ENCODE assay signal across 8 mouse cellular contexts in the genomic region with DNA sequence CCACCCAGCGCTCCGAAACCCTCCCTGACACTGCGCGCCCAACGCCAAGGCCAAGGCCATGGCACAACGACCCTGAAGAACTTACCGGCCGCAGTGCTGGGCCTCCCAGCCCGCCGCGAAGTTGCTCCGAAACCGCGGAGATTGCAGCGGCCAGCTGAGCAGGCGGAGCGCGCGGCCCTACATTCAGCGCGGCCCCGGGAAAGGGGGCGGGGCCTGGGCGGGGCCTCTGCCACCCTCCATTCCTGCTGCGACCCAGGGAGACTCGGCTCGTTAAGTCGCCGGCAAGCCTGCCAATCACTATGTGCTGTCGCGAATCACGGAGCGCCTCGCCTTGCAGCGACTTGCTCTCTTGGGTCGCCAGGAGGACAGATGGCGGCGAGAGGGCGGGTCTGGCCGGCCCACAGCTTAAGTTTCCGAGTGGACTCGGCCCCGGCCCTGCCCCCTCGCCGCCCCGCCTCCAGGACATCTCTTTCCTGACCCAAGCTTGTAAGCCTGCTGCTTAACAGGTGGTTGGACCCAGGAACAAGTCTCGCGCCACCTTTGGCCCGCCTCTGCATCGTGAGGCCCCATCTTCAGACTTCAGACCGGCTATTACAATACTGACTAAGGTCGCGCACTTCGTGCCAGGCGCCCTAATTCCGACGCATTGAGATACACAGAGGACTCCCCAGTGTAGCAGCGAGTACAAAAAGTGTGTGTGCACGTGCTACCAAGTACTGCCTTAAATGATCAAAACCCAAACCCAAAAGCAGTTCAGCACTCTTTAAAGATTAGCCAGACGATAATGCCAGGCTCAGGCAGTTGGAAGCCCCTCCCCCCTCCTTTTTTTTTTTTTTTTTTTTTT. TPM values are rescaled to one million over a fixed set of nuclear protein-coding genes. Genes with fewer than 3 reads are reported as not detected.
DNase-seq lines count a peak whose midpoint lies in the region; ATAC-seq and TF ChIP-seq lines count a peak whose summit lies in the region.

A gene (minus strand): TSS at position 425 of the 844 bp plus-strand sequence.

- TF ChIP-seq RAD21 in CH12.LX (IDR thresholded peaks at IDR 0.05; ENCODE audit: low read depth, low read length): no peak

- H3K9me3 ChIP-seq in CH12.LX (replicated peaks; ENCODE audit: low read length): peaks cover 4% of the 10 kb centered on the region
- H3K9me3 ChIP-seq in forebrain, embryonic 15.5 days: no peaks in the 10 kb centered on the region
- no peaks in the 10 kb centered on the region for H3K9me3 ChIP-seq in liver, embryonic 16.5 days (replicated peaks; ENCODE audit: control insufficient read depth, low read length)
- no peaks in the 10 kb centered on the region for H3K9me3 ChIP-seq in neural tube, embryonic 12.5 days
- no peaks in the 10 kb centered on the region for H3K9me3 ChIP-seq in stomach, postnatal 0 days (ENCODE audit: control insufficient read depth, low read length)

- peak in 1 of 2 experiments; percentile 8; a peak in 1 of 4 replicates for TF ChIP-seq CTCF in CH12.LX (conservative IDR thresholded peaks at IDR 0.05 in 1 of 2, IDR thresholded peaks at IDR 0.05 in 1 of 2; ENCODE audit: low read depth in 2 of 2, low read length in 2 of 2)
- peak; percentile 50 for TF ChIP-seq CTCF in stomach, postnatal 0 days (IDR thresholded peaks at IDR 0.05; ENCODE audit: low read depth)

- H3K27me3 ChIP-seq in CH12.LX (replicated peaks): peaks cover 29% of the 10 kb centered on the region
- H3K27me3 ChIP-seq in forebrain, embryonic 15.5 days: no peaks in the 10 kb centered on the region
- no peaks in the 10 kb centered on the region; the same call in 1 of the 2 replicates for H3K27me3 ChIP-seq in liver, embryonic 16.5 days (ENCODE audit: control insufficient read depth, insufficient read depth, low read depth, low read length)
- no peaks in the 10 kb centered on the region for H3K27me3 ChIP-seq in neural tube, embryonic 12.5 days (replicated peaks)
- no peaks in the 10 kb centered on the region for H3K27me3 ChIP-seq in stomach, postnatal 0 days (ENCODE audit: control insufficient read depth, insufficient read depth, low read length)

- TF ChIP-seq POLR2A in CH12.LX (IDR thresholded peaks at IDR 0.05; ENCODE audit: low read depth, low read length): peak; percentile 68

- H3K9ac ChIP-seq in CH12.LX (ENCODE audit: insufficient read depth, low read depth): peak within 1 kb of the TSS; percentile 86
- H3K9ac ChIP-seq in forebrain, embryonic 15.5 days (replicated peaks): peak within 1 kb of the TSS; percentile 51
- H3K9ac ChIP-seq in liver, embryonic 16.5 days (ENCODE audit: low read depth, low read length): peak within 1 kb of the TSS; percentile 51; the same call in 1 of the 2 replicates
- peak within 1 kb of the TSS; percentile 62 for H3K9ac ChIP-seq in neural tube, embryonic 12.5 days
- peak within 1 kb of the TSS; percentile 86 for H3K9ac ChIP-seq in stomach, postnatal 0 days (ENCODE audit: low read length)

- peak; percentile 95 for DNase-seq in CH12.LX (ENCODE audit: extremely low read depth)
- DNase-seq in heart, postnatal 14 days: peak; percentile 97
- peak; percentile 93 for DNase-seq in large intestine, adult 2 months (ENCODE audit: low read depth, low spot score)
- peak; percentile 99 for DNase-seq in stomach, postnatal 0 days (ENCODE audit: low spot score)

- peak within 1 kb of the TSS; percentile 69 to 95 (median 72) for H3K4me3 ChIP-seq in CH12.LX (replicated peaks in 1 of 3; ENCODE audit: low read depth in 2 of 3, low read length in 2 of 3, poor library complexity in 1 of 3)
- H3K4me3 ChIP-seq in forebrain, embryonic 15.5 days: peak within 1 kb of the TSS; percentile 58
- H3K4me3 ChIP-seq in liver, embryonic 16.5 days (ENCODE audit: low read depth, low read length): peak within 1 kb of the TSS; percentile 57
- H3K4me3 ChIP-seq in neural tube, embryonic 12.5 days: peak within 1 kb of the TSS; percentile 61
- peak within 1 kb of the TSS; percentile 75 for H3K4me3 ChIP-seq in stomach, postnatal 0 days (ENCODE audit: low read depth, low read length)

- peak within 1 kb of the TSS; percentile 58; the same call in 1 of the 2 replicates for H3K27ac ChIP-seq in CH12.LX (ENCODE audit: insufficient read depth, low read depth)
- H3K27ac ChIP-seq in forebrain, embryonic 15.5 days (replicated peaks): no peak within 1 kb of the TSS; the same call in 1 of the 2 replicates
- H3K27ac ChIP-seq in liver, embryonic 16.5 days (ENCODE audit: low read length): no peak within 1 kb of the TSS
- H3K27ac ChIP-seq in neural tube, embryonic 12.5 days: no peak within 1 kb of the TSS
- H3K27ac ChIP-seq in stomach, postnatal 0 days (replicated peaks): peak within 1 kb of the TSS; percentile 65

- no peaks in the 10 kb centered on the region for H3K79me2 ChIP-seq in CH12.LX (replicated peaks; ENCODE audit: control insufficient read depth, extremely low read depth, insufficient read depth, poor library complexity, severe bottlenecking)

- ATAC-seq in cerebellum, adult (ENCODE audit: insufficient number of reproducible peaks, low FRiP score, low TSS enrichment): peak; percentile 98
- ATAC-seq in forebrain, embryonic 15.5 days (replicated peaks): peak; percentile 98
- ATAC-seq in liver, embryonic 16.5 days (ENCODE audit: low read depth): peak; percentile 97
- ATAC-seq in neural tube, embryonic 12.5 days (ENCODE audit: low FRiP score, low read depth): peak; percentile 99
- ATAC-seq in stomach, postnatal 0 days (ENCODE audit: low FRiP score, low TSS enrichment): peak; percentile 99

- dilution Hi-C loops in CH12.LX (cut with MboI; ENCODE audit: extremely low pct_ligation_motif_present, extremely low pct_unique_long_range_greater_than_20kb, low sequenced_read_pairs): no loop called here

- under 1% methylated on average over 60 of the region's 60 CpGs for WGBS in forebrain, embryonic 15.5 days
- under 1% methylated on average over 60 of the region's 60 CpGs for WGBS in large intestine, adult 2 months
- WGBS in liver, embryonic 16.5 days (ENCODE audit: insufficient replicate concordance): 2% methylated on average over 60 of the region's 60 CpGs
- WGBS in neural tube, embryonic 12.5 days: under 1% methylated on average over 60 of the region's 60 CpGs
- under 1% methylated on average over 58 of the region's 60 CpGs for WGBS in stomach, postnatal 0 days

- intact Hi-C loops in heart, postnatal 14 days (cut with DNase I): no loop called here

- no peaks in the 10 kb centered on the region for H3K36me3 ChIP-seq in CH12.LX (replicated peaks in 1 of 2; ENCODE audit: control insufficient read depth in 1 of 2, insufficient read depth in 1 of 2, low read length in 1 of 2)
- no peaks in the 10 kb centered on the region for H3K36me3 ChIP-seq in forebrain, embryonic 15.5 days
- no peaks in the 10 kb centered on the region for H3K36me3 ChIP-seq in liver, embryonic 16.5 days (ENCODE audit: control insufficient read depth, insufficient read depth)
- no peaks in the 10 kb centered on the region for H3K36me3 ChIP-seq in neural tube, embryonic 12.5 days
- no peaks in the 10 kb centered on the region for H3K36me3 ChIP-seq in stomach, postnatal 0 days (ENCODE audit: control insufficient read depth, insufficient read depth, low read length)

- TF ChIP-seq EP300 in CH12.LX (IDR thresholded peaks at IDR 0.05; ENCODE audit: low read length): peak; percentile 14; the same call in 1 of the 2 replicates
- TF ChIP-seq EP300 in stomach, postnatal 0 days (optimal IDR thresholded peaks at IDR 0.05): no peak

- in situ Hi-C loops in CH12.LX (cut with MboI; ENCODE audit: low pct_ligation_motif_present, low pct_unique_long_range_greater_than_20kb, low sequenced_read_pairs): no loop called here

- peak within 1 kb of the TSS; percentile 68 for H3K4me2 ChIP-seq in CH12.LX (ENCODE audit: insufficient read depth, low read depth, poor library complexity, severe bottlenecking)
- peak within 1 kb of the TSS; percentile 93 for H3K4me2 ChIP-seq in forebrain, embryonic 15.5 days (replicated peaks)
- peak within 1 kb of the TSS; percentile 74 for H3K4me2 ChIP-seq in liver, embryonic 16.5 days (ENCODE audit: low read depth, low read length)
- H3K4me2 ChIP-seq in neural tube, embryonic 12.5 days (replicated peaks): peak within 1 kb of the TSS; percentile 96
- H3K4me2 ChIP-seq in stomach, postnatal 0 days (replicated peaks; ENCODE audit: low read depth): peak within 1 kb of the TSS; percentile 99

- H3K4me1 ChIP-seq in CH12.LX (ENCODE audit: control insufficient read depth in 1 of 2, insufficient read depth in 2 of 2): peaks cover 7 to 18% of the 10 kb centered on the region in 2 experiments; a peak in 3 of 4 replicates
- H3K4me1 ChIP-seq in forebrain, embryonic 15.5 days: peaks cover 22% of the 10 kb centered on the region
- H3K4me1 ChIP-seq in liver, embryonic 16.5 days (ENCODE audit: control insufficient read depth, low read depth, low read length): no peaks in the 10 kb centered on the region; the same call in 1 of the 2 replicates
- peaks cover 13% of the 10 kb centered on the region for H3K4me1 ChIP-seq in neural tube, embryonic 12.5 days
- no peaks in the 10 kb centered on the region; the same call in 1 of the 2 replicates for H3K4me1 ChIP-seq in stomach, postnatal 0 days (replicated peaks; ENCODE audit: control insufficient read depth, insufficient read depth)

TF ChIP-seq in CH12.LX, 34 proteins besides CTCF, POLR2A, EP300 and RAD21 (continues in another document):
- TF ChIP-seq ZNF384 (IDR thresholded peaks at IDR 0.05; ENCODE audit: low read depth, low read length): peak; percentile 98
- peak; percentile 77 for TF ChIP-seq MXI1 (IDR thresholded peaks at IDR 0.05; ENCODE audit: low read depth, low read length)
- no peak for TF ChIP-seq SMC3 (IDR thresholded peaks at IDR 0.05; ENCODE audit: low read depth, low read length)
- TF ChIP-seq PAX5 (IDR thresholded peaks at IDR 0.05; ENCODE audit: low read length): no peak
- TF ChIP-seq HCFC1 (IDR thresholded peaks at IDR 0.05; ENCODE audit: low read depth, low read length): peak; percentile 55
- peak; percentile 62; the same call in 1 of the 2 replicates for TF ChIP-seq ELF1 (IDR thresholded peaks at IDR 0.05; ENCODE audit: low read depth, low read length)
- TF ChIP-seq ZC3H11A (IDR thresholded peaks at IDR 0.05; ENCODE audit: low read depth, low read length): no peak
- TF ChIP-seq ETS1 (conservative IDR thresholded peaks at IDR 0.05; ENCODE audit: low read depth, low read length): peak; percentile 5; the same call in 1 of the 2 replicates
- no peak for TF ChIP-seq MYC (IDR thresholded peaks at IDR 0.05; ENCODE audit: low read depth, low read length)

RNA-seq across cellular contexts. Expression of the gene that starts here (rescaled TPM):
- total RNA-seq in CH12.LX (2012; rRNA removed) (2.3 and 2.5 TPM in 2 replicates), CH12.LX (2014; rRNA removed) (0.43 and 0.56 TPM in 2 replicates)
- 1.4 and 1.8 TPM in 2 replicates for polyA plus RNA-seq in CH12.LX (2012; ENCODE audit: insufficient read length, low read depth)
- 5.3 and 6.1 TPM in 2 replicates for polyA plus RNA-seq in forebrain, embryonic 15.5 days (2015; fragmentation: Nextera tagmentation; extraction: Ambion mirVana)
- total RNA-seq in heart, postnatal 14 days (2021): 10 to 100 TPM; 51.6 to 52.8 TPM
- polyA plus RNA-seq in large intestine, adult 2 months (2012; rRNA removed): 14.6 and 16.4 TPM in 2 replicates
- polyA plus RNA-seq in liver, embryonic 16.5 days (2015; fragmentation: Nextera tagmentation; extraction: Ambion mirVana): 1.6 and 2.0 TPM in 2 replicates
- 8.6 and 8.9 TPM in 2 replicates for polyA plus RNA-seq in neural tube, embryonic 12.5 days (2016; fragmentation: Nextera tagmentation; extraction: Ambion mirVana)
- 7.6 and 8.5 TPM in 2 replicates for polyA plus RNA-seq in stomach, postnatal 0 days (2015; fragmentation: Nextera tagmentation; extraction: Ambion mirVana)

Comparison
In these comparisons a context has a peak if more than half of its experiments do, and no peak if none do; other contexts are left out.
1. RNA of the gene that starts here (total RNA-seq): 51.6 to 52.8 TPM in heart, postnatal 14 days; 0.43 to 2.5 TPM in CH12.LX; every median in the first group is over 10 times any median in the second.
2. H3K27ac ChIP-seq: peak in CH12.LX (single experiment) and stomach, postnatal 0 days (single experiment); none in forebrain, embryonic 15.5 days (single experiment), liver, embryonic 16.5 days (single experiment) and neural tube, embryonic 12.5 days (single experiment).
3. Peak in every context shown above with its lines, with median percentiles within 50 percentile points of each other: DNase-seq, H3K4me2 ChIP-seq, H3K4me3 ChIP-seq, H3K9ac ChIP-seq and ATAC-seq.